Mouse (Mus musculus) testis, adult 2 months (tissue): ENCODE measurements around the gene Ube3c.

Source experiments
- CTCF ChIP-seq: fragments of 200-500 bp; IDR thresholded peaks from 2 replicates; pipeline ENCODE4 v1.5.1; 2012; ENCODE audit warnings: low read depth, mild to moderate bottlenecking, inconsistent platforms, low read length, moderate library complexity; ENCODE audit not compliant: control insufficient read depth, insufficient read depth, insufficient replicate concordance
- POLR2A ChIP-seq: fragments of 200-500 bp; IDR thresholded peaks from 2 replicates; pipeline ENCODE4 v1.6.1; 2012; ENCODE audit warnings: low read depth, mild to moderate bottlenecking, inconsistent platforms, low read length, moderate library complexity; ENCODE audit not compliant: control insufficient read depth

- TF ChIP-seq CTCF (no peak), POLR2A (no peak)
Measured at GRCm38 (mm10) chr5:29625610-29626009, 56.6 kb downstream of the Ube3c start.
